Mouse (Mus musculus) forebrain, embryonic 13.5 days (tissue): ENCODE results near the gene Lamc1. TPM values are rescaled to one million over a fixed set of nuclear protein-coding genes. Genes with fewer than 3 reads are reported as not detected.

Source experiments
- ATAC-seq: fragments of 200-750 bp; cut with Nextera tagmentation; 2 replicates; pipeline ENCODE4 v1.8.0; 2017
- H3K27ac ChIP-seq: fragments of 300-500 bp; sonication (generic); 2 replicates; pipeline ENCODE4 v1.5.1; 2015; ENCODE audit warnings: inconsistent platforms, mild to moderate bottlenecking, moderate library complexity
- H3K27me3 ChIP-seq: fragments of 300-500 bp; sonication (generic); 2 replicates; pipeline ENCODE4 v1.6.1; 2015; ENCODE audit warnings: mild to moderate bottlenecking, inconsistent platforms
- H3K36me3 ChIP-seq: fragments of 300-500 bp; sonication (generic); 2 replicates; pipeline ENCODE4 v1.6.1; 2015; ENCODE audit warnings: mild to moderate bottlenecking, inconsistent platforms; ENCODE audit not compliant: poor library complexity, severe bottlenecking
- H3K4me1 ChIP-seq: fragments of 300-500 bp; sonication (generic); 2 replicates; pipeline ENCODE4 v1.6.1; 2015; ENCODE audit warnings: inconsistent platforms
- H3K4me2 ChIP-seq: fragments of 300-500 bp; sonication (generic); 2 replicates; pipeline ENCODE4 v1.6.1; 2015; ENCODE audit warnings: inconsistent platforms, mild to moderate bottlenecking, moderate library complexity
- H3K4me3 ChIP-seq: fragments of 300-500 bp; sonication (generic); 2 replicates; pipeline ENCODE4 v1.5.1; 2015; ENCODE audit warnings: mild to moderate bottlenecking, inconsistent platforms
- H3K9ac ChIP-seq: fragments of 300-500 bp; sonication (generic); 2 replicates; pipeline ENCODE4 v1.6.1; 2015; ENCODE audit warnings: mild to moderate bottlenecking, inconsistent platforms
- H3K9me3 ChIP-seq: fragments of 300-500 bp; sonication (generic); replicated peaks from 2 replicates; pipeline ENCODE4 v1.6.1; 2016; ENCODE audit warnings: inconsistent platforms
- WGBS: fragments of 180-500 bp; shearing (Covaris S2); methylation state at CpG from one replicate; pipeline ENCODE4 v1.1.7; 2015; 5-methylcytosine and 5-hydroxymethylcytosine counted together
- polyA plus RNA-seq: library from polyadenylated mRNA; unstranded; fragments of >200 nt; fragmentation: Nextera tagmentation; extraction: Ambion mirVana; gene quantifications from 2 replicates; pipeline ENCODE4 v1.2.1, GENCODE M21; 2015

Gene Lamc1
- polyA plus RNA-seq, 1 experiment from 2014 or later = 11.8 TPM

GRCm38 (mm10) chr1:153327063-153327462 lies 5.5 kb downstream of the Lamc1 start:
- H3K4me1 ChIP-seq = peaks cover 24% of the 10 kb centered on the region
- H3K4me3 ChIP-seq = no peak overlapping the region
- no peaks in the 10 kb centered on the region for H3K9me3 ChIP-seq
- H3K36me3 ChIP-seq = 0 out of 2 replicates have a peak, but pooled peaks cover 5% of the 10 kb centered on the region
- WGBS = 85% methylated on average over 4 of the region's 4 CpGs
- H3K4me2 ChIP-seq = no peak overlapping the region
- ATAC-seq = no peak
- H3K27me3 ChIP-seq = no peaks in the 10 kb centered on the region
- H3K27ac ChIP-seq = no peak overlapping the region
- no peak overlapping the region for H3K9ac ChIP-seq

- ATAC-seq = no peak
- 0 out of 2 replicates have a peak, but pooled peaks cover 5% of the 10 kb centered on the region for H3K36me3 ChIP-seq
- 66% methylated on average over 7 of the region's 7 CpGs for WGBS
- H3K4me1 ChIP-seq = peaks cover 17% of the 10 kb centered on the region
- no peak overlapping the region for H3K4me3 ChIP-seq
- H3K9me3 ChIP-seq = no peaks in the 10 kb centered on the region
- no peak overlapping the region for H3K9ac ChIP-seq
- no peak overlapping the region for H3K27ac ChIP-seq
- H3K27me3 ChIP-seq = no peaks in the 10 kb centered on the region
- no peak overlapping the region for H3K4me2 ChIP-seq
Observed at GRCm38 (mm10) chr1:153326226-153326625, 6.4 kb downstream of the Lamc1 start.

GRCm38 (mm10) chr1:153321404-153321803 lies 11.2 kb downstream of the Lamc1 start:
- Histone ChIP-seq H3K36me3 (0 out of 2 replicates have a peak, but pooled peaks cover 5% of the 10 kb centered on the region), H3K4me1 (peaks cover 6% of the 10 kb centered on the region; the same call in 1 of the 2 replicates), H3K4me2 (no peak overlapping the region), H3K4me3 (no peak overlapping the region), H3K9ac (no peak overlapping the region), H3K9me3 (no peaks in the 10 kb centered on the region), H3K27me3 (no peaks in the 10 kb centered on the region), H3K27ac (no peak overlapping the region)
- 87% methylated on average over 12 of the region's 12 CpGs for WGBS
- no peak for ATAC-seq

GRCm38 (mm10) chr1:153320554-153321147 lies 11.9 kb downstream of the Lamc1 start:
- no peak overlapping the region for H3K4me3 ChIP-seq
- WGBS = 26% methylated on average over 6 of the region's 6 CpGs
- no peak overlapping the region for H3K27ac ChIP-seq
- no peaks in the 10 kb centered on the region for H3K27me3 ChIP-seq
- ATAC-seq = no peak
- H3K4me2 ChIP-seq = no peak overlapping the region
- no peak overlapping the region for H3K9ac ChIP-seq
- H3K4me1 ChIP-seq = peaks cover 6% of the 10 kb centered on the region; the same call in 1 of the 2 replicates
- H3K9me3 ChIP-seq = no peaks in the 10 kb centered on the region
- H3K36me3 ChIP-seq = 0 out of 2 replicates have a peak, but pooled peaks cover 5% of the 10 kb centered on the region

- WGBS = 79% methylated on average over 4 of the region's 4 CpGs
- ATAC-seq = no peak
- H3K9ac ChIP-seq = no peak overlapping the region
- peaks cover 6% of the 10 kb centered on the region; the same call in 1 of the 2 replicates for H3K4me1 ChIP-seq
- no peaks in the 10 kb centered on the region for H3K27me3 ChIP-seq
- H3K36me3 ChIP-seq = 0 out of 2 replicates have a peak, but pooled peaks cover 5% of the 10 kb centered on the region
- no peak overlapping the region for H3K27ac ChIP-seq
- no peaks in the 10 kb centered on the region for H3K9me3 ChIP-seq
- no peak overlapping the region for H3K4me2 ChIP-seq
- H3K4me3 ChIP-seq = no peak overlapping the region
Observed at GRCm38 (mm10) chr1:153320121-153320520, 12.5 kb downstream of the Lamc1 start.

- H3K27ac ChIP-seq = no peak overlapping the region
- no peak overlapping the region for H3K9ac ChIP-seq
- no peaks in the 10 kb centered on the region for H3K27me3 ChIP-seq
- 0 out of 2 replicates have a peak, but pooled peaks cover under 1% of the 10 kb centered on the region for H3K36me3 ChIP-seq
- no peaks in the 10 kb centered on the region for H3K9me3 ChIP-seq
- no peak overlapping the region for H3K4me2 ChIP-seq
- 94% methylated on average over 1 of the region's 1 CpGs for WGBS
- H3K4me1 ChIP-seq = peaks cover 6% of the 10 kb centered on the region; the same call in 1 of the 2 replicates
- H3K4me3 ChIP-seq = no peak overlapping the region
- ATAC-seq = no peak
Observed at GRCm38 (mm10) chr1:153318741-153319140, 13.8 kb downstream of the Lamc1 start.

- Histone ChIP-seq H3K36me3 (no peaks in the 10 kb centered on the region), H3K27me3 (no peaks in the 10 kb centered on the region), H3K9ac (no peak overlapping the region), H3K4me3 (no peak overlapping the region), H3K4me1 (peaks cover 6% of the 10 kb centered on the region; the same call in 1 of the 2 replicates), H3K9me3 (no peaks in the 10 kb centered on the region), H3K4me2 (no peak overlapping the region), H3K27ac (no peak overlapping the region)
- 96% methylated on average over 7 of the region's 7 CpGs for WGBS
- ATAC-seq = no peak
Observed at GRCm38 (mm10) chr1:153318287-153318686, 14.3 kb downstream of the Lamc1 start.

GRCm38 (mm10) chr1:153317486-153318260 lies 14.9 kb downstream of the Lamc1 start:
- no peak overlapping the region for H3K9ac ChIP-seq
- no peaks in the 10 kb centered on the region for H3K9me3 ChIP-seq
- no peak overlapping the region for H3K4me2 ChIP-seq
- no peaks in the 10 kb centered on the region for H3K36me3 ChIP-seq
- no peaks in the 10 kb centered on the region for H3K27me3 ChIP-seq
- no peak for ATAC-seq
- 89% methylated on average over 16 of the region's 16 CpGs for WGBS
- peaks cover 6% of the 10 kb centered on the region; the same call in 1 of the 2 replicates for H3K4me1 ChIP-seq
- H3K4me3 ChIP-seq = no peak overlapping the region
- no peak overlapping the region for H3K27ac ChIP-seq

- H3K4me3 ChIP-seq = no peak overlapping the region
- no peaks in the 10 kb centered on the region for H3K9me3 ChIP-seq
- ATAC-seq = no peak
- H3K4me2 ChIP-seq = no peak overlapping the region
- H3K27me3 ChIP-seq = no peaks in the 10 kb centered on the region
- 61% methylated on average over 8 of the region's 8 CpGs for WGBS
- H3K36me3 ChIP-seq = no peaks in the 10 kb centered on the region
- H3K4me1 ChIP-seq = peaks cover 6% of the 10 kb centered on the region; the same call in 1 of the 2 replicates
- H3K9ac ChIP-seq = no peak overlapping the region
- H3K27ac ChIP-seq = 0 out of 2 replicates have a peak overlapping the region, but pooled peaks have one; percentile 16
Observed at GRCm38 (mm10) chr1:153316956-153317355, 15.6 kb downstream of the Lamc1 start.

GRCm38 (mm10) chr1:153316286-153316685 lies 16.3 kb downstream of the Lamc1 start:
- Histone ChIP-seq H3K4me1 (peaks cover 6% of the 10 kb centered on the region; the same call in 1 of the 2 replicates), H3K4me2 (no peak overlapping the region), H3K4me3 (no peak overlapping the region), H3K27me3 (no peaks in the 10 kb centered on the region), H3K36me3 (no peaks in the 10 kb centered on the region), H3K9ac (no peak overlapping the region), H3K27ac (no peak overlapping the region), H3K9me3 (no peaks in the 10 kb centered on the region)
- no peak for ATAC-seq

- 90% methylated on average over 6 of the region's 6 CpGs for WGBS
- no peaks in the 10 kb centered on the region for H3K9me3 ChIP-seq
Observed at GRCm38 (mm10) chr1:153315121-153315520, 17.5 kb downstream of the Lamc1 start.

GRCm38 (mm10) chr1:153312992-153313391 lies 19.6 kb downstream of the Lamc1 start:
- Histone ChIP-seq H3K36me3 (no peaks in the 10 kb centered on the region), H3K4me2 (no peak overlapping the region), H3K4me1 (peaks cover 15% of the 10 kb centered on the region), H3K9me3 (no peaks in the 10 kb centered on the region), H3K27ac (no peak overlapping the region), H3K4me3 (no peak overlapping the region), H3K27me3 (no peaks in the 10 kb centered on the region), H3K9ac (no peak overlapping the region)
- ATAC-seq = no peak
- WGBS = 96% methylated on average over 5 of the region's 5 CpGs

More at GRCm38 (mm10) chr1:153315121-153315520, 17.5 kb downstream of the Lamc1 start:
- no peak overlapping the region for H3K9ac ChIP-seq
- no peaks in the 10 kb centered on the region for H3K36me3 ChIP-seq
- ATAC-seq = no peak
- H3K27ac ChIP-seq = no peak overlapping the region
- no peak overlapping the region for H3K4me2 ChIP-seq
- H3K4me3 ChIP-seq = no peak overlapping the region
- H3K27me3 ChIP-seq = no peaks in the 10 kb centered on the region
- H3K4me1 ChIP-seq = no peaks in the 10 kb centered on the region
